Mouse (Mus musculus): ENCODE measurements around the gene Lpcat3.
"Not testable (repeated sequence)": the region's sequence is repeated elsewhere in the genome, so short reads cannot be mapped to it uniquely, and the experiment has no call there.

Lpcat3 gene

GRCm38 (mm10) chr6:124678769-124679168, 15.9 kb downstream of the Lpcat3 start:
- no peak for DNase-seq

- DNase-seq, result no peak
Observed at GRCm38 (mm10) chr6:124679486-124679885, 16.7 kb downstream of the Lpcat3 start.

- not testable (repeated sequence) for DNase-seq
Observed at GRCm38 (mm10) chr6:124682291-124682690, 19.5 kb downstream of the Lpcat3 start.

GRCm38 (mm10) chr6:124683591-124684417, 21.0 kb downstream of the Lpcat3 start:
- peak; percentile 5 for DNase-seq

- DNase-seq, result no peak
Observed at GRCm38 (mm10) chr6:124685606-124686386, 23.0 kb downstream of the Lpcat3 start.

- not testable (repeated sequence) for DNase-seq
Observed at GRCm38 (mm10) chr6:124686644-124687043, 23.8 kb downstream of the Lpcat3 start.

GRCm38 (mm10) chr6:124688151-124688758, 25.4 kb downstream of the Lpcat3 start:
- DNase-seq, result no peak

GRCm38 (mm10) chr6:124689011-124689410, 26.2 kb downstream of the Lpcat3 start:
- no peak for DNase-seq

- DNase-seq, result no peak
Observed at GRCm38 (mm10) chr6:124690517-124690916, 27.7 kb downstream of the Lpcat3 start.

- DNase-seq, result no peak
Observed at GRCm38 (mm10) chr6:124693243-124693981, 30.6 kb downstream of the Lpcat3 start.

GRCm38 (mm10) chr6:124694166-124694955, 31.5 kb downstream of the Lpcat3 start:
- DNase-seq, result peak; percentile 36

GRCm38 (mm10) chr6:124696441-124697150, 33.8 kb downstream of the Lpcat3 start:
- DNase-seq, result no peak

GRCm38 (mm10) chr6:124698751-124699150, 35.9 kb downstream of the Lpcat3 start:
- no peak for DNase-seq

- DNase-seq, result no peak
Observed at GRCm38 (mm10) chr6:124699366-124699765, 36.5 kb downstream of the Lpcat3 start.

GRCm38 (mm10) chr6:124699962-124700610, 37.3 kb downstream of the Lpcat3 start:
- no peak for DNase-seq

- DNase-seq, result peak; percentile 30
Observed at GRCm38 (mm10) chr6:124701338-124701737, 38.5 kb downstream of the Lpcat3 start.

- no peak for DNase-seq
Observed at GRCm38 (mm10) chr6:124702102-124702783, 39.4 kb downstream of the Lpcat3 start.

GRCm38 (mm10) chr6:124702784-124703103, 39.9 kb downstream of the Lpcat3 start:
- DNase-seq, result peak; percentile 76

- no peak for DNase-seq
Observed at GRCm38 (mm10) chr6:124703789-124704188, 41.0 kb downstream of the Lpcat3 start.

GRCm38 (mm10) chr6:124704417-124704816, 41.6 kb downstream of the Lpcat3 start:
- DNase-seq, result no peak

Data from retina, postnatal 1 day (tissue).